Comparison of ENCODE assay signal across 7 mouse cellular contexts in the genomic region with DNA sequence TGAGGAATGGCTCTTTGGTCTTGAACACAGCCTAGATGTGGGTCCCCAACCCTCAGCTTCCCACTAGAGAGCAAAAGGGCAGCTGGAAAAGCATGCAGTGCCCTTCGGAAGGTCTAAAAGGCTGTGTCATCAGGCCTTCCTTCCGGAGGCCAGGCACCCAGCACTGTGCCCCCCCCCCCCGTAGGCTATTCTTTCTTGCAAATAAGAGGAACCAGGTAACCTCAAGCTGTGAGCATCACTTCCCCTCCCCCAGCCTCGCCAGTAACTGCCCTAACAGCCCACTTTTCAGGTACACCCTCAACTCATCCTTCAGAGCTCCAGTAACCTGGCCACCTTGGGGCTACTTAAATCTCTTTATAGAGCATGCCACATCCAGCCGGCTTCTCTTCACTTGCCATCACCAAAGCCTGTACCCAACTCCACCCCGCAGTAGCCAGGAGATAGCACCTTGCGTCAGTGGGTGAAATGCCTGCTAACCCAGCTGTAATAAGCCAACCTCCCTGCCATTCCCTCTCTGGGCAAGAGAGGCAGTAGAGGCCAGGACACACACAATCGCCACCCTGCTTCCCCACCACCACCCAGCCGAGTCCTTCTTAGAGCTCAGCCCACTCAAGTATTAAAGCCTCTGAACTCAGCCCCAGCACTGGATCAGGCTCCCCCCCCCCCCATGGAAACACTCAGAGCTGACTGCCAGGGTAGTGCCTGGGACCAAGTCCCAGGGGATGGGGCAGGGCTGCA. TPM values are rescaled to one million over a fixed set of nuclear protein-coding genes. Genes with fewer than 3 reads are reported as not detected.
DNase-seq lines count a peak whose midpoint lies in the region; ATAC-seq lines count a peak whose summit lies in the region.

No protein-coding gene starts in this region.

- peak overlapping the region; percentile 92 for H3K4me2 ChIP-seq in neural tube, embryonic 13.5 days
- peak overlapping the region; percentile 88 for H3K4me2 ChIP-seq in hindbrain, embryonic 14.5 days (replicated peaks)
- H3K4me2 ChIP-seq in liver, embryonic 16.5 days (ENCODE audit: low read depth, low read length), result peak overlapping the region; percentile 97

- 38% methylated on average over 9 of the region's 9 CpGs for WGBS in neural tube, embryonic 13.5 days
- 54% methylated on average over 9 of the region's 9 CpGs for WGBS in hindbrain, embryonic 14.5 days
- 8% methylated on average over 9 of the region's 9 CpGs for WGBS in liver, embryonic 16.5 days (ENCODE audit: insufficient replicate concordance)

- no peaks in the 10 kb centered on the region for H3K9me3 ChIP-seq in neural tube, embryonic 13.5 days
- H3K9me3 ChIP-seq in hindbrain, embryonic 14.5 days (ENCODE audit: control insufficient read depth, low read length), result no peaks in the 10 kb centered on the region
- H3K9me3 ChIP-seq in liver, embryonic 16.5 days (replicated peaks; ENCODE audit: control insufficient read depth, low read length), result no peaks in the 10 kb centered on the region

- no peak overlapping the region for H3K27ac ChIP-seq in neural tube, embryonic 13.5 days (replicated peaks)
- H3K27ac ChIP-seq in brown adipose tissue, adult 24 weeks (replicated peaks; ENCODE audit: low read depth, low read length), result no peak overlapping the region
- no peak overlapping the region for H3K27ac ChIP-seq in hindbrain, embryonic 14.5 days
- peak overlapping the region; percentile 86 for H3K27ac ChIP-seq in liver, embryonic 16.5 days (ENCODE audit: low read length)

- H3K36me3 ChIP-seq in neural tube, embryonic 13.5 days, result no peaks in the 10 kb centered on the region
- no peaks in the 10 kb centered on the region for H3K36me3 ChIP-seq in hindbrain, embryonic 14.5 days (replicated peaks; ENCODE audit: control insufficient read depth, insufficient read depth)
- no peaks in the 10 kb centered on the region for H3K36me3 ChIP-seq in liver, embryonic 16.5 days (ENCODE audit: control insufficient read depth, insufficient read depth)

- H3K4me1 ChIP-seq in neural tube, embryonic 13.5 days (replicated peaks), result peaks cover 21% of the 10 kb centered on the region
- peaks cover 24% of the 10 kb centered on the region for H3K4me1 ChIP-seq in brown adipose tissue, adult 24 weeks (ENCODE audit: control insufficient read depth, insufficient read depth, insufficient read length, low read length)
- H3K4me1 ChIP-seq in hindbrain, embryonic 14.5 days (replicated peaks; ENCODE audit: control insufficient read depth, insufficient read depth, low read length), result peaks cover 10% of the 10 kb centered on the region
- peaks cover 59% of the 10 kb centered on the region for H3K4me1 ChIP-seq in liver, embryonic 16.5 days (ENCODE audit: control insufficient read depth, low read depth, low read length)

- peaks cover 7% of the 10 kb centered on the region for H3K27me3 ChIP-seq in neural tube, embryonic 13.5 days
- H3K27me3 ChIP-seq in hindbrain, embryonic 14.5 days (ENCODE audit: control insufficient read depth, insufficient read depth, low read length), result no peaks in the 10 kb centered on the region
- no peaks in the 10 kb centered on the region for H3K27me3 ChIP-seq in liver, embryonic 16.5 days (ENCODE audit: control insufficient read depth, insufficient read depth, low read depth, low read length)

- DNase-seq in neural tube, embryonic 10.5 days (ENCODE audit: extremely low spot score, low spot score), result no peak
- DNase-seq in hindbrain, embryonic 14.5 days (ENCODE audit: low spot score), result no peak
- DNase-seq in ovary, postnatal 36 days (ENCODE audit: low spot score), result no peak

- no peak for ATAC-seq in neural tube, embryonic 13.5 days (ENCODE audit: low read depth)
- no peak for ATAC-seq in hindbrain, embryonic 14.5 days (ENCODE audit: low FRiP score)
- ATAC-seq in liver, embryonic 16.5 days (ENCODE audit: low read depth), result peak; percentile 70
- peak; percentile 83 for ATAC-seq in neutrophil, adult 5-6 weeks (ENCODE audit: extremely low read depth, insufficient number of reproducible peaks, low FRiP score, poor library complexity, severe bottlenecking)

- 0 out of 2 replicates have a peak overlapping the region, but pooled peaks have one; percentile 67 for H3K4me3 ChIP-seq in neural tube, embryonic 13.5 days
- H3K4me3 ChIP-seq in brown adipose tissue, adult 24 weeks (ENCODE audit: insufficient read depth, low read depth, low read length), result 0 out of 2 replicates have a peak overlapping the region, but pooled peaks have one; percentile 85
- H3K4me3 ChIP-seq in hindbrain, embryonic 14.5 days (replicated peaks; ENCODE audit: low read length), result peak overlapping the region; percentile 73; the same call in 1 of the 2 replicates
- peak overlapping the region; percentile 70 for H3K4me3 ChIP-seq in liver, embryonic 16.5 days (ENCODE audit: low read depth, low read length)

- no peak overlapping the region for H3K9ac ChIP-seq in neural tube, embryonic 13.5 days
- H3K9ac ChIP-seq in hindbrain, embryonic 14.5 days, result no peak overlapping the region
- H3K9ac ChIP-seq in liver, embryonic 16.5 days (ENCODE audit: low read depth, low read length), result peak overlapping the region; percentile 66

RNA-seq across cellular contexts. Expression of gene Bid, which starts 1.6 kb away (rescaled TPM):
- 26.9 and 27.4 TPM in 2 replicates for polyA plus RNA-seq in neural tube, embryonic 13.5 days (2015; fragmentation: Nextera tagmentation; extraction: Ambion mirVana)
- 1.7 and 2.0 TPM in 2 replicates for polyA plus RNA-seq in brown adipose tissue, adult 24 weeks (2012; ENCODE audit: insufficient read depth, insufficient read length, missing spikeins)
- polyA plus RNA-seq in hindbrain, embryonic 14.5 days (2014; fragmentation: Nextera tagmentation; extraction: Ambion mirVana), result 40.2 and 44.1 TPM in 2 replicates
- 20.2 and 21.5 TPM in 2 replicates for polyA plus RNA-seq in liver, embryonic 16.5 days (2015; fragmentation: Nextera tagmentation; extraction: Ambion mirVana)
- 48.6 and 57.5 TPM in 2 replicates for total RNA-seq in neutrophil, adult 5-6 weeks (2017)

Comparison
In these comparisons a context has a peak if more than half of its experiments do, and no peak if none do; other contexts are left out.
1. ATAC-seq: peak in liver, embryonic 16.5 days (single experiment) and neutrophil, adult 5-6 weeks (single experiment); none in neural tube, embryonic 13.5 days (single experiment) and hindbrain, embryonic 14.5 days (single experiment).
2. Peak in every context shown above with its lines, with median percentiles within 50 percentile points of each other: H3K4me2 ChIP-seq and H3K4me3 ChIP-seq.